Mouse (Mus musculus) forelimb bud, embryonic 11.5 days (tissue): ENCODE measurements at regions not wholly inside any gene's neighbourhood (a gene's known extent, or its start where the extent isn't known, plus 50 kb on each side); places are given as distances from the start of the nearest gene placed in this dataset.

Experiments
- DNase-seq: peaks from one replicate; pipeline ENCODE4 v3.0.0-alpha.2; 2012; ENCODE audit warnings: low read depth, low spot score

GRCm38 (mm10) chr15:21836110-21836509 is 712.7 kb upstream of the Cdh18 start:
- no peak for DNase-seq

DNA sequence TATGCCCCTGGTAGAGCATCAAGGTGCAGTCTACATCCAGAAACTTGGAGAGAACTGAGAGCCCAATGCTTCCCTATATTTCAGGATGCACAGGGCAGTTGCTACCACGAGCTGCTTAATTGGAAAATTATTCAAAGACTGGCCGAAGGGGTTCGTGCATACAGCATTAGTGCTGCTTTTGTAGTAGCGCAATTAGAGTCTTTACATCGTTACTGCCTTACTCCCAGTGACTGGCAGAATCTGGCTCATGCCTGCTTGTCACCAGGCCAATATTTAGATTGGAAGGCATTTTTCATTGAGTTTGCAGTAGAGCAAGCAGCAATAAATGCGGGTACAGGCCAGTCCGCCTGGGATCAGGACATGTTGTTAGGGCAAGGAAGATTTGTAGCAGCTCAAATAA is 690.3 kb upstream of the Cdh18 start:
- no peak for DNase-seq

- DNase-seq = peak; percentile 52
Measured at GRCm38 (mm10) chr15:21885181-21885580, 663.6 kb upstream of the Cdh18 start.
